Mouse (Mus musculus) induced T-regulatory cell, adult 2 months (primary cell): Measurements from ENCODE around the gene Cptp.
A peak's percentile ranks its signal among the peaks of the same experiment; 100 is the strongest.

Source experiments
- DNase-seq: peaks from one replicate; pipeline ENCODE4 v3.0.0-alpha.2; 2012; ENCODE audit warnings: low read depth

Cptp gene

DNA sequence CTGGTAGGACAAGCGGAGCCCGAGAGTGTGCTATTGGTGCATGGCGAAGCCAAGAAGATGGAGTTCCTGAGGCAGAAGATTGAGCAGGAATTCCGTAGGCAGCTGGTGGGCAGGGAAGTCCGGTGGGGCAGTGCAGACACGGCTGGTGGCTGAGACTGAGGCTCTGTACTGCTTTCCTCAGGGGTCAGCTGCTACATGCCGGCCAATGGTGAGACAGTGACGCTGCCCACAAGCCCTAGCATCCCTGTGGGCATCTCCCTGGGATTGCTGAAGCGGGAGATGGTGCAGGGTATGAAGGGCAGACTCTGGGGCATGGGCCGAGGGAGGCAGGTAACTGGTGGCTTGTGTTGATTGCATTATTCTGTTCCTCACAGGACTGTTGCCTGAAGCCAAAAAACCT lies 18.4 kb upstream of the Cptp start:
- DNase-seq, result no peak

- no peak for DNase-seq
These were observed 17.1 kb upstream of the Cptp start for GRCm38 (mm10) chr4:155886330-155886729.

DNA sequence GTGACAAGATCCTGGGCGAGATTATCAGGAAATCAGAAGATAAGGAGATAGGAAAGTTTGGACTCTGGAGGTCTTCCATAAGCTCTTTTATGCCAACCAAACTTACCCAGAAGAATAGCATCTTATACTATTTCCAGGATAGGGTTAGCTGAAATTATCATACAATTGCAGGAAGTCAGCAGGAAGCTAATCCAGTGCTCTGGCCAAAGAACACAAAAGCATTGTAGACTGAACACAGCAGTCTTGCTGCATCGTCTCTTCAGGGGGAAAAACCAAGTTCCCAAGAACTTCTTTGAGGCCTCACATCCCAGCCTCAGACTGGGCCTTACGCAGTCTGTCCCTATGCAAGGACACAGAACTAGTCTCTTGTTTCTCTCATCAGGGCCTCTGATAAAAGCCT lies 14.3 kb upstream of the Cptp start:
- DNase-seq, result no peak

DNA sequence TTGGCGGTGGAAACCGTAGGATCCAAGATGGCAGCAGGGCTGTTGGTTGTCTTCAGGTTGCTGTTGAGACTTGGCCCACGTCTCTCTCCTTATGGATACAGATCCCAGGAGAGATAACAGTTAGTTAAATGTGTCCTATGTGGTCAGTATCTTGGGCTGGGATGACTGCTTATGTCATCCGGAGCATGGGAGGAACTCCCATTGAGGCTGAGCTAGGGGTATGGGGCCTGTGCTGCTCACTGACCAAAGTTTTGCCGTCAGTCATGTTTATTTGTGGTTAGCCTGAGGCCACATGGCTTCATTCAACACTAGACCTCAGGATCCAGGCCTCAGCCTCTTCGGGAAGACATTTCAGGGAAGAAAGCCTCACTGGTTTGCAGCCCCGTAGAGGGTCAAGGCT lies 2.2 kb upstream of the Cptp start:
- no peak for DNase-seq

GRCm38 (mm10) chr4:155868614-155869298 lies 484 bp downstream of the Cptp start:
- peak; percentile 40 for DNase-seq

- no peak for DNase-seq
These were observed 6.2 kb downstream of the Cptp start, which contains the start of gene Tas1r3 for GRCm38 (mm10) chr4:155863001-155863400. Gene Tas1r3, minus strand, starts transcription at chr4:155863362.

GRCm38 (mm10) chr4:155861787-155862186 lies 7.5 kb downstream of the Cptp start:
- no peak for DNase-seq

DNA sequence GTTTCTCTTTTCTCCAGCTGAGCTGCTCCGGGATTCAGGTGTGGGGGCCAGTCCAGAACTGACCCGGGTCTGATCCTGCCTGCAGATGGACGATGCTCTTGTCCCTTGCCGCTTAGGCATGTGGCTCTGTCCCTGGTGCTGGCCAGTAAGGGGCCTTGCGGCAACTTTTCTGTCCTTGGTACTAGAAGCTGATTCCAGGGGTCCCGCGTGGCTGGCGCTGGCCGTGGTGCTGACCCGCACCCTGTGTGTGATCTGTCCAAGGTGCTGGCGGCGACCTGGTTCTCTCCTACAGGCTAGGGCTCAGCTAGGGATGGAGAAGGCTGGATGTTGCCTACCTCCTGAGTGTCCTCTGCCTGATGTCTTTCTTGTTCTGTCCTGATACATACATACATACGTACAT lies 9.9 kb downstream of the Cptp start:
- no peak for DNase-seq

DNA sequence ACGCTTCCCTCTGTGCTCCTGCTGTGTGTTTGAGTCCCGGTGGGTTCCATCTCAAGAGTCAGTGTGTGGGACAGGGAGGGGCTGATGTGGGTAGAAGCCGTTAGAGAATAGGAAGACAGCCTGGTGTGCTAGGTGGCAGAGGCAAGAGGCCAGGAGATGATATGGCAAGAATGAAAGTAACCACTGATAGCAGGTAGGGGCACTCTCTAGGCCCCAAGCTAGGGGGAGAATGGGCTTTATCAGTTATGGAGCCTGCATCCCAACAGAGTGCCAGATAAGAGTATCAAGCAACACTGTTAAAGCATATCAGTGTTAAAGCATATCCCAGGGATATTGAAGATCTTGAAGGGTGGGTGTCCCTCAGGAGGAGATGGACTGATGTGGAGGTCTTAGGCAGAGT lies 12.4 kb downstream of the Cptp start:
- DNase-seq, result no peak

GRCm38 (mm10) chr4:155856071-155856470 lies 13.2 kb downstream of the Cptp start:
- no peak for DNase-seq

GRCm38 (mm10) chr4:155854991-155855390 lies 14.2 kb downstream of the Cptp start:
- DNase-seq, result no peak

DNA sequence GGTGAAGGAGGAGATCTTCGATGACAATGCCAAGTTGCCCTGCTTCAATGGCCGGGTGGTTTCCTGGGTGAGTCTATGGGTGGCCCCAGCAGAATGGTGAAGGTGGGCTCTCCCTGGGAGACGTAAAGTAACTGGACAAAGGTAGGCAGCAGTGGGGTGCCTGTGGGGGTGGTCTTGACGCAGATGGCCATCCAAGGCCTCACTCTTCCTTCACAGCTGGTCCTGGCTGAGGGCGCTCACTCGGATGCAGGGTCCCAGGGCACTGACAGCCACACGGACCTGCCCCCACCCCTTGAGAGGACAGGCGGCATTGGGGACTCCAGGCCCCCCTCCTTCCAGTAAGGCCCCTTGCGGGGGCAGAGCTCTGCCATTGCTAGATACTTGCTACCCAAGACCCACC lies 15.8 kb downstream of the Cptp start:
- DNase-seq, result no peak

DNA sequence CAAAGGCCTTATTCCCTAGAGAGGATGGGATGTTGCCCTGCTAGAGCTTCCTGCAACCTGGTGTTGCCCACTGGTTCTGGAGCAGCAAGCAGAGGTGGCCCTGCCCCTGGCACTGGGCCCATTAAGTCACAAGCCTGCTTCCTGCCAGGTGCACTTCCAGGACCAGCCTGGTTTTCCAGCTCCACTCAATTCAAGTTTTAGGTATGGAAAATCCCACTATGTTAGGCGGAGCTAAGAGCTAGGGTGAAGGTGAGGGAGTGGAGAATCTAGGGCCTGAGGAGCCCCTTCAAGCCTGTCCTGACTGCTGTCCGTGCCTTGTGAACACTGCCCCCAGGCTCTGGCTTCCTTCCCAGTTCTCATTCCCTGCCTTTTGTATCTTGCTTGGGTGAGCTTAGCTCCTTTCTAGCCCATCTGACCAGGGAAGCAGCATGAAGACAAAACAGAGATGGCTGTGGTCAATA lies 17.3 kb downstream of the Cptp start:
- no peak for DNase-seq

DNA sequence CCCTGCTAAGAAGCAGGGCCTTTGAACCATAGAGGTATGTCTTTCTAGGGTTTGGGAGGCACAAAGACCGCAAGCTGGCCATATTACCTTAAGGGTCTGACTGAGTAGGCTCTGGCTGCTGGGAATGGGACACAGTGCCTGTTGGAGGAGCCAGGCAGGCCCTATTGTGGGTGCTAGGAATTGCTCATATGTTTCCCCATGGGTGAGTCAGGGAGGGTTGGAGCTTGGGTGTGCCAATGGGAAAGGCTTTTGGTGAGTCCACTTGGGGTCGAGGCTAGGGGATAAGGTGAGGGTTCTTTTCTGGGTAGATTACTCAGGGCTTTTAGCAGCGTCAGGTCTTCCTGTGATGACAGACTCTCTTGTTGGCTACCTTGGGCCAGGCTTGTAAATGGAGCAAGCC lies 17.9 kb downstream of the Cptp start:
- DNase-seq, result no peak

GRCm38 (mm10) chr4:155849792-155850451 lies 19.3 kb downstream of the Cptp start:
- no peak for DNase-seq

DNA sequence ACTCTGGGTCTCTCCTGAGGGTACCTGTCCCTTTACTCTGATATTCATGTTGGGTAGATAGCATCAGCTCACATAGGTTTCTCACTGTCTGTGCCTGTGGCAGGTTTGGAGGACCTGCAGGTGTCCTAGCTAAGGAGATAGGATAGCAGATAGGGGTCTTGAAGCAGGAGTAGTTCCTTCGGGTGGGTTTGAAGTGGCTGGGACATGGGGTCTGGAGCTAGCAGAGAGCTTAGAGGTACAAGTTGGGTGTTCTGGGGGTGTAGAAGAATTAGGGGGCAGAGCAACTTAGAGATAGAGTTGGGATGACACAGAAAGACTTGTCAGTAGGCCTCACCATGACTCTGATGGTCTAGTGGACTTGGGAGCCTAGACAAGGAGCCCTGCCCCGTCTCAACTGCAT lies 19.8 kb downstream of the Cptp start:
- DNase-seq, result no peak

DNA sequence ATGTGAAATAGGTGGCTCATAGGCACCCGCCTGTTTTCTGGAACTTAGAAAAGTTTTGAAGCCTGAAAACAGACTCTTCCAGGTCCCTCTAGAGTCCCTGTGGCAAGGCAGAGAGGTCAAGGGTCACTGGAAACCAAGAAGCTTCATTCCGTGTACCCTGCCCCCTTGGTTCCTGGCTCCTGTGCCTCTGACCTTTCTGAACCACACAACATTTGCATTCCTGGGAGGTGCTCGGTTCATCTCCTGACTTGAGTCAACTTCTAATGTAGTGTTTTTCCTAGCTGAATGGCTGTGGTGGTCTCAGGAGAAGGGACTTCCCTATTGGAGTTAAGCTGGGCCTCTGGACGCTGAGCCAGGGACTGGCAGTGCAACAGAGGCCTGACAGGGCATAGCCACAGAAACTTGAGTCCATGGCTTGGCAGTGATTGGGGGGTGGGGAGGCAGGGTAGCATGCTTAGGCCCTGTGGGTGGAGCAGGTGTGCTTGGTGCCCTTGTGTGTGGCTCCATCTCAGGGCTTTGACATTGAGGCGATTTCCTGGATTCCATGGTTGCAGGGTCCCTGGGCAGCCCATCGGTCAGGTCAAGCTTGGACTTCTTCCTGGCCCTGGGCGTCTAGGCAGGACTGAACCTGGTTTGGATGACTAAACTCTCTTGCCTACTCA lies 20.7 kb downstream of the Cptp start:
- no peak for DNase-seq

DNA sequence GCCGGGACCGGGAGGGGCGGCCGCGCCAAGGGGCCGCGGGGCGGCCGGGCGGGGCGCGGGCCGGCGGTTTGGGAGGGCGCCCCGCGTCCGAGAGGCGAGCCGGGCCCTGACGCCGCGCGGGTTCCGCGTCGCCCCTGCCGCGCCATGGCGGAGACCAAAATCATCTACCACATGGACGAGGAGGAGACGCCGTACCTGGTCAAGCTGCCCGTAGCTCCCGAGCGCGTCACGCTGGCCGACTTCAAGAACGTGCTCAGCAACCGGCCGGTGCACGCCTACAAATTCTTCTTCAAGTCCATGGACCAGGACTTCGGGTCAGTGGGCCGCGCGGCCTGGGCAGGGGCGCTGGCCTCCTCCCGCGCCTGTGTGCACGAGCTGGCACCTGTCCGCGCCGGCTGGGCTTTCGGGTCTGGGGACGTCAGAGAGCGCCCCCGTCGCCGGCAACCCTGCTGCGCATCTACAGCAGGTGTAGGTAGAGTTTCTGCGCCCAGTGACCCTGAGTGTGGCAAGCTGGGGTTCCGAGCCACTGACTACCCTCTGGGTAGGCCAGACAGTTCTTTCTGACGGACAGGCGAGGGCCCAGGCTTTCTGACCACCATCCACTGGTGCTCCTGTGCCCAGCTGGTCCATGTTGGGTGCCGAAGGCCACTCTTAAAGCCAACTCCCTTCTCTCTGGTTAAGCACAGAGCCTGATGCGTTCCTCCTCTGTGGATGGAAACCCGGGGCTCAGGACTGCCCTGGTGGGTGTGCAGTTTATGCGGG lies 21.5 kb downstream of the Cptp start:
- DNase-seq, result peak; percentile 62

GRCm38 (mm10) chr4:155846871-155847578 lies 22.2 kb downstream of the Cptp start, which contains the start of gene Dvl1:
Gene Dvl1, plus strand, starts transcription at chr4:155847402.
- DNase-seq, result peak; percentile 93

DNA sequence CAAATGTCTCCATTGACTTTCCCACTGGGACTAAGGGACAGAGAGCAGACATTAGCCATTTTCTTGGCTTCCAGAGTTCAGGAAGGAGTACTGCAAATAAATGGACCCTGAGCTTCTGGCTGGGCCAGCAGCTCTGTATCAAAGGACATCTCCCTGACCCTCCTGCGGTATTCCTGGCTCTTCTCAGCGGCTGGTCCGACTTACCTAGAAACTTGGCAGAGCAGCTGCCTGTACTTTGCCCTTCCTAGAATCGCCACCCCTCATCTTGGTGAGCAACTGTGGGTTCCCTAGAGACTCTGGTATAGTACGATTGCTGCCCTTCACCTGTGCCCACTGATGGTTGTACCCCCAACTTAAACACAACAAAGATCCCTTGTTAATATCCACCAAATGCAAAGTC lies 26.0 kb downstream of the Cptp start:
- no peak for DNase-seq

- no peak for DNase-seq
These were observed 27.5 kb downstream of the Cptp start for GRCm38 (mm10) chr4:155841651-155842270.
